Mouse (Mus musculus) heart, postnatal 10 days (tissue): ENCODE results near the gene Cecr2. TPM values are rescaled to one million over a fixed set of nuclear protein-coding genes. Genes with fewer than 3 reads are reported as not detected.

Experiments used
- DNase-seq, 2 experiments: peaks; one replicate each; pipeline ENCODE4 v3.0.0; 2021
- intact Hi-C: fragments of 180-260 bp; cut with DNase I; formaldehyde crosslinking; loops from one replicate; pipeline ENCODE4 v1.15.1; 2025
- total RNA-seq, 2 experiments: library from RNA; stranded (reverse); gene quantifications; 2 replicates each; pipeline ENCODE4 v1.2.3; 2021

The Cecr2 gene
- total RNA-seq, 2 experiments from 2014 or later: 10.1 to 18.8 TPM

- peak; percentile 67 to 68 for DNase-seq
- intact Hi-C loops: loop anchor here (2.0 to 5.0 kb wide), 3 partner anchors 70 to 128 kb away; no protein-coding TSS in a partner anchor
Observed at GRCm38 (mm10) chr6:120666761-120667421, 722 bp downstream of the Cecr2 start.

- intact Hi-C loops: loop anchor here (2.0 to 5.0 kb wide), 3 partner anchors 70 to 129 kb away; no protein-coding TSS in a partner anchor
- no peak for DNase-seq
Observed at GRCm38 (mm10) chr6:120667422-120667781, 1.2 kb downstream of the Cecr2 start.

DNA sequence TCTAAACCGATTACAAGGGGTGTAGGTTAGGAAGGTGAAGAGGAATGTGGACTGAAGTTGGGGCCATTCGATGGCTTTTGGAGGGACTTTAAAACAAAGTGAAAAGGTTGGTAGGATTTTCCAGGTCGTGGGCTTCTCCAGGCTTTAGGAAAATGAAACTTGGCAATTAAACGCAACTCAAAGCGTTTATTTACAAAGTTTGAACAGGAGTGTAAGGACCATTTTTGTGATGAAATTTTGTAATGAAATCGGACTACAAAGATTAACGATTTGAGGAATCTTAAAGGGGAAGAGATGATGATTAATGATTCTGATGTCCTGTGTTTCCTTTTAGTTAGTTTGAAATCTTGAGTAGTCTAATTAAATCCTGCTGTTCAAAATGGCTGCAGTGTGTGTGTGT is 1.7 kb downstream of the Cecr2 start:
- peak in 1 of 2 experiments; percentile 10 for DNase-seq
- intact Hi-C loops: loop anchor here (2.0 to 5.0 kb wide), 3 partner anchors 69 to 129 kb away; no protein-coding TSS in a partner anchor

- DNase-seq: peak; percentile 28 to 42
- intact Hi-C loops: loop anchor here (2.0 to 5.0 kb wide), 2 partner anchors 72 to 135 kb away; no protein-coding TSS in a partner anchor
Observed at GRCm38 (mm10) chr6:120674121-120674520, 8.0 kb downstream of the Cecr2 start.

DNA sequence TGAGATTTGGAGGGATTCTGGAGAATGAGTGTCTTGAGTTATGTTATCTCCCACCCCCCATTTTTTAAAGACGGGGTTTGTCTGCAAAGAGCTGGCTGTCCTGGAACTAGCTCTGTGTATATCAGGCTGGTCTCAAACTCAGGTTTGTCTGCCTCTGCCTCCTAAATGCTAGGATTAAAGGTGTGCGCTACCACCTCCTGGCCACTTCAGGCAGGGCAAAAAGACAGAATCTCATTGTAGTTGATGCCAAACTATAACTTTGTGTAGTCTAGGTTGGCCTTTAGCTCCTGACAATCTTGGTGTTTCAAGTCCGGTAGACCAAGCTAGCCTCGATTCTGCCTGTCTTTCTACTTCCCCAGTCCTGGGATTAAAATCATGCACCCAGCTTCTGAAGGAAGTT is 8.7 kb downstream of the Cecr2 start:
- no peak for DNase-seq
- intact Hi-C loops: loop anchor here (2.0 to 5.0 kb wide), 2 partner anchors 73 to 136 kb away; no protein-coding TSS in a partner anchor

DNA sequence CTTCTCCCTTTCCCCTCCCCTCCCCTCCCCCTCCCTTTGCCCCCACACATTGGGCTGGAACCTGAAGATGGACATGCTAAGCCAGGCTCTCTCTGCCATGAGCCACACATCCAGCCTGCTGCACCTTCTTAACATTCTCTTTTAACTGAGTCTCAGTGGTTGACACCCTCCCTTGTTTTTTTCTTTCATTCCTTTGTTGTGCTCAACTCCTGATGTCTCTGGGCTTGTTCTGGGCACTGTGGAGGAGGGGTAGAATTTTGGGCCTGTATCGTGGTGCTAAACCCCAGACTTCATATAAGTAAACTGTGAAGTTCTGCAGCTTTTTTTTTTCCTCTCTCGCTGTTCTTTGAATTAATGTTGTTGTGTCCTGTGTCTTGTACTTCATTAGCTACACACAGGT is 9.8 kb downstream of the Cecr2 start:
- intact Hi-C loops: loop anchor here (2.0 kb wide), 1 partner anchor 137 kb away; no protein-coding TSS in a partner anchor
- no peak for DNase-seq

GRCm38 (mm10) chr6:120683351-120683750 is 17.2 kb downstream of the Cecr2 start:
- DNase-seq: no peak
- intact Hi-C loops: no loop called here

DNA sequence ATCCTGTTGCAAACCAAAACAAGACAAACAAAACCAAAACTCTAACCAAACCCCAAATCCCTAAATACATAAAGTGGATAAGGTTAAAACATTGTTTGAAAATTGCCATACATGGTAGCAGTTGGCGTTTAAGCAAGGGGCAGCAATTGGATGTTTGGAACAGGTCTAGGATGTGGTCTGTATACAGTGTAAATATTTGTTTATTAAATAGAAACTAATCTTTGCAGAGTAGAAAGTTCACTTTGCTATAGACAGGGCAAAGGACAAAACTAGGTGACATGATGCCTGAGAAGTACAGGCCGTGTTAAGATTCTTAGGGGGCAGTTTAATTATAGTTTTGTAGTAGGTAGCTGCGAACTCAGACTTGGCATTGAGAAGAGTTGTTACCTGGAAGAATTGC is 18.6 kb downstream of the Cecr2 start:
- no peak for DNase-seq
- intact Hi-C loops: no loop called here

DNA sequence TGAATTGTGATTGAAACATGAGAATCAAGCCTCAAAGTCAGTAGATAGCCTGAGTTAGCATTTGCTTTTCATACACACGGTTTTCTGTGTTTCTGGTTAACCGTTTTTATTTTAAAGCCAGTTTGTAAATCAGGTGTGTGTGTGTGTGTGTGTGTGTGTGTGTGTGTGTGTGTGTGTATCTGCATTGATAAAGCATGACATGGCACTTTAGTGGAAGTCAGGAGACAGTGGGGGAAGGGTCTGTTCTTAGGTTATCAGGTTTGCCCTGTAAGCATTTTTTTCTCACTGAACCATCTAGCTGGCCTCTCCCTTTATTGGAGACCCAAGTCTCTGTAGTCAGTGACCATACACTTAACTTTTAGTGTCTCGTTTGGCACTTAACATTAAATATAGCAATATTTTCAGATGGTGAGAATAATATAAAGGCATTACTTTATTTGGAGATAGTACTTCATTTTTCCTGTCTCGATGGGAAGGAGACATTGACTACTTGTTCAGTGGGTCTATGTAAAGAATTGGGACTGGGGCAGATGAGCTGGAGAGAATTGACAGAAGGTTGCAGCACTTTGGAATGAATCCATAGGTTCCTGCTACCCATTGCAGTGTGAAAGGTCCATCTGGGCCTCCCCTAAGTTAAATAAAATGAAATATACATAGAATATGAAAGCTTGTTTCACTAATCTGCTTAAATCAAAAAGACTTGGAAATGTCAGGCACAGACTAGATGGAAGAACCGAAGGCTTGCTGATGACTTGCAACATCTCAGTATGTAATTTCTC is 20.9 kb downstream of the Cecr2 start:
- DNase-seq: no peak
- intact Hi-C loops: no loop called here

DNA sequence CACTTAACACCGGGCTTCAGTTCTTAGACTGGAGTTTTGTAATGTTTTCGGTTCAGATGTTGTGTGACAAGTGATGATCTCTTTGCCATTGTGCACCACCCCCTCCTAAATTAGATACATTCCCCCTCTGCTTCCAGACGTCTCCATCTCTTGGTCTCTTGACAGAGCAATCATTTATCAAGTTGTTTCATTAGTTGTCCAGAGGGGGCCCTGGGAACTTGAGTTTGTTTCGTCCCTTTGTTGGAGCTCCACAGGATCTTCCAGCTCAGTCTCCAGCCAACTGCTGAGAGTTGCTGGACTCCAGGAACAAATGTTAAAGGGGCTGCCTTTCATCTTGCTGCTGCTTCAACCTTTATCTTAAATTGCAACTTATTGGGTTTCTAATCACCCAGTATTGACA is 34.1 kb downstream of the Cecr2 start:
- no peak for DNase-seq
- intact Hi-C loops: no loop called here

DNA sequence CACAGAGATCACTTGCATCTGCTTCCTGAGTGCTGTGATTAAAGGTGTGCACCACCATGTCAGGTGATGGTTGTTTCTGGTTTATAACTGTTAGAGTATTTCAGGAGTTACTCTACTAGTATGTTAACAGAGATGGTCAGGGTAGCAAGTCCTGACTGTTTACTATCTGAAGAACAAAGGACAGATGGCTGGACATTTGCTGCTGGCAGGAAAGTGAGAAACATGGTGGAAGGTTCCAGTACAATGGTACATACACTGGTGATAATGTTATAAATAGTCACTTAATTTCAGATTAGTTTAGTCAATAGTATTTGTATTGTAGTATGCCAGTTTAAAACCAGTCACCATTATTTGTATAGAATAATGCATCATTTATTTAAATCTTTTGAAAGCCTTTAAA is 38.2 kb downstream of the Cecr2 start:
- intact Hi-C loops: no loop called here
- DNase-seq: no peak

- intact Hi-C loops: no loop called here
- DNase-seq: no peak
Observed at GRCm38 (mm10) chr6:120708759-120709158, 42.6 kb downstream of the Cecr2 start.

DNA sequence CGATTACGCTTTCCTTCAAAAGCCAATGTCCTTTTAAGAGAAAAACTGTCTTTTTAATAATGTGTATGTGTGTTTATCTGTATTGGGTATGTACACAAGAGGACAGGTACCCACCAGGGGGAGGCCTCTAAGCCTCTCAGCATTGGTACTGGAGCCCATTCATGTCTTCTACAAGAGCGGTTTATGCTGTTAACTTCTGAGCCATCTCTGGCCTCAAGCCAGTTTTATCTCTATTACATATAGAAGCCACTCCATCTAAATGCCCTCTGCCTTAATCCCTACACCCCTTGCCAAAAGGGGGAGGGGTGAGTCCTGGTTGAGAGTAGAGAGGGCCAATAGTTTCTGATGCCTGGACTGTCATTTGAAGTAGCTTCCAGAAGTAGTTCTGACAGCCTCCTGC is 48.6 kb downstream of the Cecr2 start:
- intact Hi-C loops: no loop called here

GRCm38 (mm10) chr6:120715227-120715626 is 49.1 kb downstream of the Cecr2 start:
- intact Hi-C loops: no loop called here
- DNase-seq: no peak

More for the DNA sequence above, 48.6 kb downstream of the Cecr2 start:
- DNase-seq: no peak

GRCm38 (mm10) chr6:120715851-120716250 is 49.7 kb downstream of the Cecr2 start:
- intact Hi-C loops: no loop called here
- DNase-seq: no peak

GRCm38 (mm10) chr6:120716531-120716984 is 50.4 kb downstream of the Cecr2 start:
- no peak for DNase-seq
- intact Hi-C loops: no loop called here

DNA sequence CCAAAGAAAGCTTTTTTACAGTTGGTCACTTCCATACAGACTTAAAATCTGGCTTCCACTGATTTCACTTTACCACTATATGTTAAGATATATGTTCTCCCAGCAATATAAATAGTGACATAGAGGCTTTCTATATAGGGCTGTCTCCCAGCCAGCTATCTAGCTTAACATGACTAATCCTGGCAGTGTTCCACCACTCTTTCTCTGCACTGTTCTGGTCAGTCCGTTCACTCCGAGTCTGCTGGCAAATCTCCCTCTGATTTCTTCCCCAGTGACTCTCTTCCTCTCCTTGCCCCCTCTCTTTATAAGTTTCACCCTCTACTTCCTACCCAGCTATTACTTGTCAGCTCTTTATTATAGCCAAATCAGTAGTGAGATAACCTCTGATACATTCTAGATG is 59.8 kb downstream of the Cecr2 start:
- DNase-seq: peak; percentile 11 to 23
- intact Hi-C loops: no loop called here

DNA sequence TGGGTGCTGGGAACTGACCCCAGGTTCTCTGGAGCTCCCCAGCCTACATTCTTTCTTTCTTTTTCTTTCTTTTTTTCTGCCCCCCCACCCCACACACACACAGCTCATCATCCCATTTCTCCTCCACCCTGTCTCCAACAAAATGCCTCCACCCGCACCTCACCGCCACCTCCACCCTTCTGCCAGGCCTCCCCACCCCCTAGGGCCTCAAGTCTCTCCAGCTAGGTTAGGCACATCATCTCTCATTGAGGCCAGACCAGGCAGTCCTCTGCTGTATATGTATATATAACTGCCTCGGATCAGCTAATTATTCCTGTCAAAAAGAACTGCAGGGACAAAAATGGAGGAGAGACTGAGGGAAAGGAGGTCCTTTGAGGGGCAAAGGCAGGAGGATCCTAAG is 69.8 kb downstream of the Cecr2 start:
- intact Hi-C loops: loop anchor here (1.0 to 5.0 kb wide), 3 partner anchors 69 to 197 kb away; partner anchors contain the start of gene Cecr2
- no peak for DNase-seq

- peak; percentile 56 to 68 for DNase-seq
- intact Hi-C loops: loop anchor here (1.0 to 5.0 kb wide), 3 partner anchors 69 to 197 kb away; partner anchors contain the start of gene Cecr2
Observed at GRCm38 (mm10) chr6:120736566-120736965, 70.4 kb downstream of the Cecr2 start.

GRCm38 (mm10) chr6:120743130-120743529 is 77.0 kb downstream of the Cecr2 start:
- no peak for DNase-seq
- intact Hi-C loops: no loop called here

GRCm38 (mm10) chr6:120744266-120744665 is 78.1 kb downstream of the Cecr2 start:
- DNase-seq: no peak
- intact Hi-C loops: no loop called here
